Mouse (Mus musculus) liver, postnatal 0 days (tissue): ENCODE results near the gene Acsbg1.
"Not testable (repeated sequence)": the region's sequence is repeated elsewhere in the genome, so short reads cannot be mapped to it uniquely, and the experiment has no call there.

Source experiments
- CTCF ChIP-seq: sonication (generic); IDR thresholded peaks from 2 replicates; pipeline ENCODE4 v1.5.1; 2016; ENCODE audit warnings: antibody characterized with exemption, low read depth
- EP300 ChIP-seq: IDR thresholded peaks from 2 replicates; pipeline ENCODE4 v1.6.1; 2016; ENCODE audit warnings: antibody characterized with exemption, low read depth, mild to moderate bottlenecking

DNA sequence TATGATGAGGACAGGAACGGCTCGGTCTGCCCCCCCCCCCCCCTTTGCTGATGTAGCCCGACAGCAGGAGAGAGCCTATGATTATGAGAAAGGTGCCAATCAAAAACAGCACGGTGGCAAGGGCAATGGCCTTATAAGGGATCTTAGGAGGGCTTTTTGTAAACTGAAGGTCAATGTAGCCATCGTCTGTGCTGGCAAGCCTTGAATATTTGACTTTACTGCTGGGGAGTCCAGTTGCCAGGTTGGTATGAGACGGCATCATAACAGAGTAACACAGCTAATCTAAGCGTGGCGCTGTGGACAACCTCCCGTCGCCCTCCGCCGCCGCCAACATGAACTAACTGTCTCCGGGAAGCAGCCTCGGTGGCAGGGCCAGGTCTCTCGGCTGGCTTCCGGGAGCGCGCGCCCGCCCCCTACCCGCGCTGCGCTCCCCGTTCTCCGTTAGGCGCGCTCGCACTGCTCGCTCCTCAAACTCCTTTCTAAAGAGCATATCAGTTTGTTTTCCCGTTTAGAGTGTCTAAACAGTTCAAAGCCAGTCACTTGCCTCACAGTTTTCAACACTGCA is 29.7 kb upstream of the Acsbg1 start:
- peak; percentile 10; the same call in 1 of the 2 replicates for TF ChIP-seq CTCF
- TF ChIP-seq EP300, result not testable (repeated sequence)
